Mouse (Mus musculus): ENCODE results near the gene Med24. TPM values are rescaled to one million over a fixed set of nuclear protein-coding genes. Genes with fewer than 3 reads are reported as not detected.

The Med24 gene
- polyA plus RNA-seq, 1 experiment = 40.2 TPM

GRCm38 (mm10) chr11:98754621-98755181, 25.5 kb upstream of the Med24 start:
- Histone ChIP-seq H3K27me3 (replicated peaks) (no peaks in the 10 kb centered on the region), H3K9me3 (no peaks in the 10 kb centered on the region), H3K4me1 (peaks cover 77% of the 10 kb centered on the region), H3K4me3 (replicated peaks) (peak overlapping the region; percentile 84), H3K36me3 (replicated peaks; ENCODE audit: low read length) (peaks cover 73% of the 10 kb centered on the region)
- TF ChIP-seq GATA1 (IDR thresholded peaks at IDR 0.05; ENCODE audit: borderline replicate concordance, low read length) = no peak
- no peak for TF ChIP-seq FLI1 (IDR thresholded peaks at IDR 0.05; ENCODE audit: low read length)

GRCm38 (mm10) chr11:98754151-98754620, 25.0 kb upstream of the Med24 start:
- peak overlapping the region; percentile 84 for H3K4me3 ChIP-seq (replicated peaks)

GRCm38 (mm10) chr11:98753264-98753663, 24.0 kb upstream of the Med24 start:
- TF ChIP-seq GATA1 (IDR thresholded peaks at IDR 0.05; ENCODE audit: borderline replicate concordance, low read length) = no peak
- no peak for TF ChIP-seq FLI1 (IDR thresholded peaks at IDR 0.05; ENCODE audit: low read length)
- H3K4me3 ChIP-seq (replicated peaks) = peak overlapping the region; percentile 77
- H3K4me1 ChIP-seq = peaks cover 91% of the 10 kb centered on the region
- H3K36me3 ChIP-seq (replicated peaks; ENCODE audit: low read length) = peaks cover 64% of the 10 kb centered on the region
- no peaks in the 10 kb centered on the region for H3K9me3 ChIP-seq
- no peaks in the 10 kb centered on the region for H3K27me3 ChIP-seq (replicated peaks)

More at GRCm38 (mm10) chr11:98754151-98754620, 25.0 kb upstream of the Med24 start:
- no peak for TF ChIP-seq GATA1 (IDR thresholded peaks at IDR 0.05; ENCODE audit: borderline replicate concordance, low read length)
- TF ChIP-seq FLI1 (IDR thresholded peaks at IDR 0.05; ENCODE audit: low read length) = no peak
- H3K4me1 ChIP-seq = peaks cover 82% of the 10 kb centered on the region
- no peaks in the 10 kb centered on the region for H3K27me3 ChIP-seq (replicated peaks)
- H3K9me3 ChIP-seq = no peaks in the 10 kb centered on the region
- H3K36me3 ChIP-seq (replicated peaks; ENCODE audit: low read length) = peaks cover 69% of the 10 kb centered on the region

- Histone ChIP-seq H3K4me1 (peaks cover 97% of the 10 kb centered on the region), H3K27me3 (replicated peaks) (no peaks in the 10 kb centered on the region), H3K4me3 (replicated peaks) (peak overlapping the region; percentile 30), H3K9me3 (no peaks in the 10 kb centered on the region), H3K36me3 (replicated peaks; ENCODE audit: low read length) (peaks cover 60% of the 10 kb centered on the region)
- TF ChIP-seq GATA1 (IDR thresholded peaks at IDR 0.05; ENCODE audit: borderline replicate concordance, low read length) (no peak), FLI1 (IDR thresholded peaks at IDR 0.05; ENCODE audit: low read length) (no peak)
These were observed 23.4 kb upstream of the Med24 start for GRCm38 (mm10) chr11:98752562-98753140.

- TF ChIP-seq FLI1 (IDR thresholded peaks at IDR 0.05; ENCODE audit: low read length) = no peak
- TF ChIP-seq GATA1 (IDR thresholded peaks at IDR 0.05; ENCODE audit: borderline replicate concordance, low read length) = no peak
- Histone ChIP-seq H3K4me1 (peaks cover 100% of the 10 kb centered on the region), H3K9me3 (no peaks in the 10 kb centered on the region), H3K36me3 (replicated peaks; ENCODE audit: low read length) (peaks cover 46% of the 10 kb centered on the region), H3K4me3 (replicated peaks) (peak overlapping the region; percentile 85), H3K27me3 (replicated peaks) (no peaks in the 10 kb centered on the region)
These were observed 22.1 kb upstream of the Med24 start for GRCm38 (mm10) chr11:98751221-98751782.

- TF ChIP-seq FLI1 (IDR thresholded peaks at IDR 0.05; ENCODE audit: low read length) (no peak), GATA1 (IDR thresholded peaks at IDR 0.05; ENCODE audit: borderline replicate concordance, low read length) (no peak)
- peaks cover 44% of the 10 kb centered on the region for H3K36me3 ChIP-seq (replicated peaks; ENCODE audit: low read length)
- H3K4me3 ChIP-seq (replicated peaks) = peak overlapping the region; percentile 76
- H3K27me3 ChIP-seq (replicated peaks) = no peaks in the 10 kb centered on the region
- H3K9me3 ChIP-seq = no peaks in the 10 kb centered on the region
- H3K4me1 ChIP-seq = peaks cover 100% of the 10 kb centered on the region
These were observed 21.3 kb upstream of the Med24 start for GRCm38 (mm10) chr11:98750351-98751201.

- Histone ChIP-seq H3K36me3 (replicated peaks; ENCODE audit: low read length) (peaks cover 40% of the 10 kb centered on the region), H3K4me3 (replicated peaks) (peak overlapping the region; percentile 56), H3K27me3 (replicated peaks) (no peaks in the 10 kb centered on the region), H3K9me3 (no peaks in the 10 kb centered on the region), H3K4me1 (peaks cover 100% of the 10 kb centered on the region)
- TF ChIP-seq GATA1 (IDR thresholded peaks at IDR 0.05; ENCODE audit: borderline replicate concordance, low read length) (no peak), FLI1 (IDR thresholded peaks at IDR 0.05; ENCODE audit: low read length) (no peak)
These were observed 20.5 kb upstream of the Med24 start for GRCm38 (mm10) chr11:98749716-98750115.

GRCm38 (mm10) chr11:98748506-98749416, 19.5 kb upstream of the Med24 start:
- Histone ChIP-seq H3K4me3 (replicated peaks) (peak overlapping the region; percentile 87), H3K9me3 (no peaks in the 10 kb centered on the region), H3K27me3 (replicated peaks) (no peaks in the 10 kb centered on the region), H3K4me1 (peaks cover 100% of the 10 kb centered on the region), H3K36me3 (replicated peaks; ENCODE audit: low read length) (peaks cover 36% of the 10 kb centered on the region)
- TF ChIP-seq FLI1 (IDR thresholded peaks at IDR 0.05; ENCODE audit: low read length) (no peak), GATA1 (IDR thresholded peaks at IDR 0.05; ENCODE audit: borderline replicate concordance, low read length) (no peak)

Data from megakaryocyte, embryonic 14.5 days (primary cell).